Mouse (Mus musculus): Measurements from ENCODE around the gene Nptx2.

Nptx2 gene

GRCm38 (mm10) chr5:144585100-144585499, 39.4 kb downstream of the Nptx2 start:
- DNase-seq (ENCODE audit: low read depth), result no peak

GRCm38 (mm10) chr5:144591248-144591880, 45.7 kb downstream of the Nptx2 start:
- DNase-seq (ENCODE audit: low read depth), result no peak

DNA sequence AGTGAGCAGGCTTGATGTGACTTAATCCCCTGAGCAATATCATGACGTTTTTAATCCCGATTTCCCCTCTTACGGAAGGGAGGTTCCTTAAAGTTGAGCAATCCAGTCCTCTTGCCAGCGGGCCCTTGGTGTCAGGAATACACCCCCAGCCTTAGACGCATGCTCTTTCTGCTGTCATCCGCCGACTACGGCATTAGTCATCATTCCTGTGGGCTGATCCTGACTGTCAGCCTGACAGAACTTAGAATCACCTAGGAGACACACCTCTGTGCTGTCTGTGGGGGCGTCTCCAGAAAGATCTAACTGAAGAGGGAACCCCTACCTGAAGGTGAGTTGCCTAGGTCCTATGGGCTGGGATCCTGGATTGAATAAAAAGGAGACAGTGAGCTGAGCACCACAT, 49.1 kb downstream of the Nptx2 start:
- no peak for DNase-seq (ENCODE audit: low read depth)

Data from 416B (cell line).